Mouse (Mus musculus) heart, embryonic 11.5 days (tissue): ENCODE measurements around the gene Fkbp2. TPM values are rescaled to one million over a fixed set of nuclear protein-coding genes. Genes with fewer than 3 reads are reported as not detected.
A peak's percentile ranks its signal among the peaks of the same experiment; 100 is the strongest.

Experiments
- ATAC-seq: fragments of 200-750 bp; cut with Nextera tagmentation; replicated peaks from 2 replicates; pipeline ENCODE4 v1.8.0; 2017; ENCODE audit warnings: moderate library complexity; ENCODE audit not compliant: insufficient number of reproducible peaks, low FRiP score, low TSS enrichment
- H3K27ac ChIP-seq: fragments of 300-500 bp; sonication (generic); 2 replicates; pipeline ENCODE4 v1.5.1; 2014; ENCODE audit warnings: mild to moderate bottlenecking, low read depth, low read length
- H3K27me3 ChIP-seq: fragments of 300-500 bp; sonication (generic); 2 replicates; pipeline ENCODE4 v1.6.1; 2014; ENCODE audit warnings: mild to moderate bottlenecking, low read length, mixed read lengths; ENCODE audit not compliant: control insufficient read depth, insufficient read depth
- H3K36me3 ChIP-seq: fragments of 300-500 bp; sonication (generic); 2 replicates; pipeline ENCODE4 v1.6.1; 2014; ENCODE audit warnings: mild to moderate bottlenecking, low read length, moderate library complexity, mixed read lengths; ENCODE audit not compliant: control insufficient read depth, insufficient read depth
- H3K4me1 ChIP-seq: fragments of 300-500 bp; sonication (generic); 2 replicates; pipeline ENCODE4 v1.6.1; 2014; ENCODE audit warnings: low read length; ENCODE audit not compliant: control insufficient read depth, insufficient read depth
- H3K4me2 ChIP-seq: fragments of 300-500 bp; sonication (generic); 2 replicates; pipeline ENCODE4 v1.6.1; 2014; ENCODE audit warnings: mild to moderate bottlenecking, moderate library complexity
- H3K4me3 ChIP-seq: fragments of 300-500 bp; sonication (generic); 2 replicates; pipeline ENCODE4 v1.5.1; 2014; ENCODE audit warnings: low read depth, low read length
- H3K9ac ChIP-seq: fragments of 300-500 bp; sonication (generic); 2 replicates; pipeline ENCODE4 v1.6.1; 2014; ENCODE audit warnings: mild to moderate bottlenecking, low read depth, low read length, moderate library complexity
- H3K9me3 ChIP-seq: fragments of 300-500 bp; sonication (generic); replicated peaks from 2 replicates; pipeline ENCODE4 v1.6.1; 2016; ENCODE audit warnings: low read length; ENCODE audit not compliant: control insufficient read depth
- WGBS: fragments of 180-500 bp; shearing (Covaris S2); extraction: QIAGEN DNeasy Blood & Tissue Kit; methylation state at CpG from one replicate; pipeline ENCODE4 v1.1.7; 2014; ENCODE audit not compliant: insufficient replicate concordance; 5-methylcytosine and 5-hydroxymethylcytosine counted together
- polyA plus RNA-seq: library from polyadenylated mRNA; unstranded; fragments of >200 nt; fragmentation: Nextera tagmentation; extraction: Ambion mirVana; gene quantifications from 2 replicates; pipeline ENCODE4 v1.2.1, GENCODE M21; 2014

The Fkbp2 gene
- polyA plus RNA-seq, 1 experiment from 2014 or later: 88.4 TPM

DNA sequence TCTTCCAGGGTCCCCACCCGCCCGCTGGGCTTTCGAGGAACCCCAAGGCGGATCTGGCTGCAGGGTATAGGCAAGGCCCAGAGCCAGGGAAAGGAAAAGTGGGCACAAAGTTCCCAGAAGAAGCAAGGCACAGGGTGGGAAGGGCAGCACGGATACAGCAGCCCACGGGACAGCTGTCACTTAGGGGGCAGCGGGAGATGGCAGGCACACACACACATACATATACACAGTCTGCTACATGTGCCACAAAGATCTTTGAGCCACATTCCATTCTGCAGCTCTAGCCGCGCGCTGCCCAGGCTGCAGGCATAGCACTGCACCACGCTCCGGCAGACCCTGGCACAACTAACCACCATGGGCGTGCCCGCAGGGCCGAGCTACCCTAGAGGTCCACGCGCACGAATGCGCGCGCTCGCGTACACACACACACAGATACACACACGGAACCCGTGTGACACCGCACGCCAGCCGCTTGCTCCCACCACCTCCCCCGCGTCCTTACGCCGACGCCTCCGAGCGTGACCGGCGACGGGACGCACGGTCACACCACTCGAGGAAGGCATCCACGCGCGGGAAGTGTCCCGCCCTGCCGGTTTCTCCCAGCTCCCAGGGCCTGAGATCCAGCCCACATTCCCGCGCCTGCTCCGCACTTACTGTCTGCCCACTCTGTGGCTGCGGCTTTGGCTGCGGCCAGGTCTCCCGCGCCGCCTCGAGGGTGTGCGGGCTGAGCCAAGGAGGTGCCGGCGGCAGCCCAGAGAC lies 46.7 kb downstream of the Fkbp2 start:
- peak overlapping the region; percentile 43 for H3K4me3 ChIP-seq
- peaks cover 8% of the 10 kb centered on the region for H3K4me1 ChIP-seq
- no peak overlapping the region for H3K27ac ChIP-seq
- H3K36me3 ChIP-seq: no peaks in the 10 kb centered on the region
- peak overlapping the region; percentile 69 for H3K4me2 ChIP-seq
- peak overlapping the region; percentile 52 for H3K9ac ChIP-seq
- ATAC-seq: no peak
- no peaks in the 10 kb centered on the region for H3K9me3 ChIP-seq
- H3K27me3 ChIP-seq: peaks cover 67% of the 10 kb centered on the region
- 5% methylated on average over 58 of the region's 58 CpGs for WGBS

DNA sequence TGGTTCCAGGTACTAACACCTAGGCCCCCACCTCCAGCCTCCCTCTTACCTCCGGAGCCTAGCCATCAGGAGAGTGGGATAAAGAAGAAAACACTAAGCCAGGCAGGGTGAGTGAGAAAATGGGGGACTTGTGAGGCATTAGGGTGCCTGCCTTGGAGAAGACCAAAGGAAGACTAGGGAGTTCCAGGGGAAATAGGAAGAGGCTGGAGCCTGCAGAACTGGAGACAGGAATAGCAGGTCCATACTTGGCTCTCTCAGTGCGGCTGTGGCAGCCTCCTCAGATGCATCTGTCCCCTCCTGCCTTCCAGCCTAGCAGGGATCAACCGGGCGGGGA lies 47.2 kb downstream of the Fkbp2 start:
- WGBS: 12% methylated on average over 4 of the region's 4 CpGs
- H3K4me2 ChIP-seq: peak overlapping the region; percentile 69
- H3K27me3 ChIP-seq: peaks cover 71% of the 10 kb centered on the region
- no peaks in the 10 kb centered on the region for H3K9me3 ChIP-seq
- H3K4me1 ChIP-seq: peaks cover 8% of the 10 kb centered on the region
- peak overlapping the region; percentile 43; the same call in 1 of the 2 replicates for H3K4me3 ChIP-seq
- H3K9ac ChIP-seq: no peak overlapping the region
- no peak overlapping the region for H3K27ac ChIP-seq
- H3K36me3 ChIP-seq: no peaks in the 10 kb centered on the region
- no peak for ATAC-seq

DNA sequence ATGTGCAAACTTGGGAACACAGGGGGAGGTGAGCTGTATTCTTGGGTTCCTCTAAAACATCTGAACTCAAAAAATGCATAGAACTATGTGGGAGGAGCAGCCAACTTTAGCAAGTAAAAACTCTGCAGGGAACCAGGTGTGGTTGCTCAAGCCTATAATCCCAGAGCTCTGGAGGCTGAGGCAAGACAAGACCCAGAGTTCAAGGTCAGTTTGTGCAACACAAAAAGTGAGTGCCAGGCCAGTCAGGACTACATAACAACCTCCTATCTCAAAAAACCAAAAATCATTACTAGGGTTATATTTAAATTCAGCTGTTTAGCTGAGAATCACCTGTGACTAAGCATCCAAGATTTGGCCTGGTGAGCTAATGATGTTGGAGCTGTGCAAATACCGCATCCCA lies 48.3 kb downstream of the Fkbp2 start:
- Histone ChIP-seq H3K4me2 (no peak overlapping the region), H3K9ac (no peak overlapping the region), H3K27me3 (peaks cover 81% of the 10 kb centered on the region), H3K4me3 (no peak overlapping the region), H3K9me3 (no peaks in the 10 kb centered on the region), H3K36me3 (no peaks in the 10 kb centered on the region), H3K27ac (no peak overlapping the region), H3K4me1 (peaks cover 8% of the 10 kb centered on the region)
- ATAC-seq: no peak
- 50% methylated on average over 1 of the region's 1 CpGs for WGBS

DNA sequence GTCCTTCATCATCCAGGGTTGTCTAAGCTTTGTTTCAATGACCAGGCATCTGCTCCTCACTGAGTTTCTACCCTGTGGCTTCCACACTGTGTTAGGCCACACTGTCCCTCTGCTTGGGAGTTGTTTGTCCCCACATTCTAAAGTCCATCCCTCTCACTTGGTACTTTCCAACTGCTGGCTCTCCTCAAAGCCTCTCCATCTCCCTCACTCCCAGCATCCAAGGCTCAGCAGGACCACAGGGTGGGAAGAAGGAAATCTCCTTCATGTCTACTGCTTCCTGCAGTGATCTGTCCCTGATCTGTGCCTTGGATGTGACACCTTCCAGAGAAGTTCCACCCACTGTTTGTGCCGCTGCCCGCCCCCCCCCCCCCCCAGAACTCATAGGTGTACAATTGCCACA lies 49.3 kb downstream of the Fkbp2 start:
- no peak overlapping the region for H3K9ac ChIP-seq
- no peaks in the 10 kb centered on the region for H3K36me3 ChIP-seq
- 0% methylated on average over 1 of the region's 2 CpGs for WGBS
- no peak for ATAC-seq
- no peak overlapping the region for H3K27ac ChIP-seq
- peaks cover 8% of the 10 kb centered on the region for H3K4me1 ChIP-seq
- peaks cover 88% of the 10 kb centered on the region for H3K27me3 ChIP-seq
- no peak overlapping the region for H3K4me3 ChIP-seq
- H3K4me2 ChIP-seq: no peak overlapping the region
- no peaks in the 10 kb centered on the region for H3K9me3 ChIP-seq

DNA sequence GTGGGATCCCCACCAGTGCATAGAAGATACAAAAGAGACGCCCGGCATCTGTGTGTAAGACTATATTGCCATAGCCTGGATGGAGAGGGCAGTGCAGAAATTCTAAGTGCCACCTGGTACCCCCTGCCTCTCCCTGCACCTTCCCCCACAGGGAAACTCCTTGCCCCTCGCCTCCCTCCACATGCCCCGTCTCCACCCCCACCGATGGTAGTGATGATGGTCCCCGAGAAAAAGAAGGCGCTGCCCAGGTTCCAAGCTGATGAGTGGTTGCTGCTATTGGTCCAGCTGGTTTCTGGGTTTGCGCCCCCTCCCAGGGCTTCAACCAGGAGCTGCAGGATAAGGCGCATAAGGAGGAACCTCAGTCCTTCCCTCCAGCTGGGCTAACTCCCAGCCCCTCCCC lies 52.2 kb downstream of the Fkbp2 start:
- Histone ChIP-seq H3K9ac (no peak overlapping the region), H3K4me2 (no peak overlapping the region), H3K4me1 (peaks cover 7% of the 10 kb centered on the region; the same call in 1 of the 2 replicates), H3K36me3 (no peaks in the 10 kb centered on the region), H3K27ac (no peak overlapping the region), H3K4me3 (no peak overlapping the region), H3K9me3 (no peaks in the 10 kb centered on the region), H3K27me3 (peaks cover 85% of the 10 kb centered on the region)
- no peak for ATAC-seq
- WGBS: 18% methylated on average over 9 of the region's 9 CpGs

Other genes with a start within 250 kb of the Fkbp2 start
- 11.1 and 11.7 TPM in 2 replicates for gene Rps6ka4, start 139.9 kb downstream of the Fkbp2 start, polyA plus RNA-seq
- 0.15 and 0.84 TPM in 2 replicates for gene Ccdc88b, start 122.3 kb downstream of the Fkbp2 start, polyA plus RNA-seq
- gene Trmt112, start 70.8 kb downstream of the Fkbp2 start, polyA plus RNA-seq: 91.5 and 97.8 TPM in 2 replicates
- 143 and 150 TPM in 2 replicates for gene Prdx5, start 70.4 kb downstream of the Fkbp2 start, polyA plus RNA-seq
- 9.0 and 10.5 TPM in 2 replicates for gene Esrra, start 58.7 kb downstream of the Fkbp2 start, polyA plus RNA-seq
- gene Catsperz, start 55.1 kb downstream of the Fkbp2 start, polyA plus RNA-seq: 1.9 and 3.9 TPM in 2 replicates
- 0.17 and 0.46 TPM in 2 replicates for gene Kcnk4, start 46.0 kb downstream of the Fkbp2 start, polyA plus RNA-seq
- gene Bad, start 38.6 kb downstream of the Fkbp2 start, polyA plus RNA-seq: 54.9 and 55.7 TPM in 2 replicates
- gene Gpr137, start 38.0 kb downstream of the Fkbp2 start, polyA plus RNA-seq: 22.4 and 23.7 TPM in 2 replicates
- gene Ppp1r14b, start 5.5 kb downstream of the Fkbp2 start, polyA plus RNA-seq: 162 and 177 TPM in 2 replicates
- 17.2 and 20.1 TPM in 2 replicates for gene Plcb3, start 4.0 kb downstream of the Fkbp2 start, polyA plus RNA-seq
- 76.9 and 79.1 TPM in 2 replicates for gene Vegfb, start 7.2 kb upstream of the Fkbp2 start, polyA plus RNA-seq
- gene Dnajc4, start 12.1 kb upstream of the Fkbp2 start, polyA plus RNA-seq: 26.3 and 28.5 TPM in 2 replicates
- gene Nudt22, start 15.6 kb upstream of the Fkbp2 start, polyA plus RNA-seq: 24.6 and 25.2 TPM in 2 replicates
- gene Trpt1, start 15.6 kb upstream of the Fkbp2 start, polyA plus RNA-seq: 13.4 and 14.7 TPM in 2 replicates
- gene Fermt3, start 39.0 kb upstream of the Fkbp2 start, polyA plus RNA-seq: 11.5 and 11.9 TPM in 2 replicates
- 266 and 283 TPM in 2 replicates for gene Stip1, start 59.5 kb upstream of the Fkbp2 start, polyA plus RNA-seq
- gene Macrod1, start 76.3 kb upstream of the Fkbp2 start, polyA plus RNA-seq: 13.3 and 16.7 TPM in 2 replicates
- 0.79 and 0.97 TPM in 2 replicates for gene Flrt1, start 125.2 kb upstream of the Fkbp2 start, polyA plus RNA-seq
- 172 and 186 TPM in 2 replicates for gene Otub1, start 225.8 kb upstream of the Fkbp2 start, polyA plus RNA-seq
- gene Cox8a, start 237.1 kb upstream of the Fkbp2 start, polyA plus RNA-seq: 1,752 and 1,771 TPM in 2 replicates